Mouse (Mus musculus) liver, postnatal 0 days (tissue): ENCODE results near the gene Gm36864. TPM values are rescaled to one million over a fixed set of nuclear protein-coding genes. Genes with fewer than 3 reads are reported as not detected.

Experiments used
- ATAC-seq: fragments of 200-750 bp; cut with Nextera tagmentation; 2 replicates; pipeline ENCODE4 v1.8.0; 2017; ENCODE audit warnings: mild to moderate bottlenecking, moderate library complexity
- DNase-seq: peaks from one replicate; pipeline ENCODE4 v3.0.0-alpha.2; 2016
- H3K27ac ChIP-seq: fragments of 300-500 bp; sonication (generic); 2 replicates; pipeline ENCODE4 v1.5.1; 2014; ENCODE audit warnings: antibody characterized with exemption, moderate library complexity, mild to moderate bottlenecking, low read depth
- H3K27me3 ChIP-seq: fragments of 300-500 bp; sonication (generic); 2 replicates; pipeline ENCODE4 v1.6.1; 2014; ENCODE audit warnings: low read length, control low read depth, mixed read lengths; ENCODE audit not compliant: insufficient read depth
- H3K36me3 ChIP-seq: fragments of 300-500 bp; sonication (generic); replicated peaks from 2 replicates; pipeline ENCODE4 v1.6.1; 2014; ENCODE audit warnings: mild to moderate bottlenecking, control low read depth, low read length, moderate library complexity, mixed read lengths; ENCODE audit not compliant: insufficient read depth
- H3K4me1 ChIP-seq: fragments of 300-500 bp; sonication (generic); 2 replicates; pipeline ENCODE4 v1.6.1; 2014; ENCODE audit warnings: antibody characterized with exemption, mild to moderate bottlenecking, control low read depth; ENCODE audit not compliant: insufficient read depth
- H3K4me2 ChIP-seq: fragments of 300-500 bp; sonication (generic); 2 replicates; pipeline ENCODE4 v1.6.1; 2014; ENCODE audit warnings: low read depth, mild to moderate bottlenecking, low read length, moderate library complexity, mixed read lengths
- H3K4me3 ChIP-seq: fragments of 300-500 bp; sonication (generic); 2 replicates; pipeline ENCODE4 v1.5.1; 2014; ENCODE audit warnings: low read depth, low read length
- H3K9ac ChIP-seq: fragments of 300-500 bp; sonication (generic); replicated peaks from 2 replicates; pipeline ENCODE4 v1.6.1; 2014; ENCODE audit warnings: mild to moderate bottlenecking, moderate library complexity
- H3K9me3 ChIP-seq: fragments of 300-500 bp; sonication (generic); 2 replicates; pipeline ENCODE4 v1.6.1; 2016; ENCODE audit warnings: mild to moderate bottlenecking, control low read depth, low read length, mixed read lengths
- CTCF ChIP-seq: sonication (generic); IDR thresholded peaks from 2 replicates; pipeline ENCODE4 v1.5.1; 2016; ENCODE audit warnings: antibody characterized with exemption, low read depth
- EP300 ChIP-seq: IDR thresholded peaks from 2 replicates; pipeline ENCODE4 v1.6.1; 2016; ENCODE audit warnings: antibody characterized with exemption, low read depth, mild to moderate bottlenecking
- whole genome bisulfite sequencing: fragments of 180-500 bp; shearing (Covaris S2); extraction: QIAGEN DNeasy Blood & Tissue Kit; methylation state at CpG from one replicate; pipeline ENCODE4 v1.1.7; 2014; ENCODE audit not compliant: insufficient replicate concordance; 5-methylcytosine and 5-hydroxymethylcytosine counted together
- polyA plus RNA-seq: library from polyadenylated mRNA; unstranded; fragments of >200 nt; fragmentation: Nextera tagmentation; extraction: Ambion mirVana; gene quantifications from 2 replicates; pipeline ENCODE4 v1.2.1, GENCODE M21; 2015

Gm36864 gene
- polyA plus RNA-seq, 1 experiment from 2014 or later: not detected

- DNase-seq (no peak), ATAC-seq (no peak)
- Histone ChIP-seq H3K27me3 (peaks cover 4% of the 10 kb centered on the region; the same call in 1 of the 2 replicates), H3K9ac (no peak overlapping the region), H3K9me3 (no peaks in the 10 kb centered on the region), H3K4me1 (no peaks in the 10 kb centered on the region), H3K36me3 (no peaks in the 10 kb centered on the region), H3K4me2 (no peak overlapping the region), H3K4me3 (no peak overlapping the region), H3K27ac (no peak overlapping the region)
- TF ChIP-seq EP300 (no peak), CTCF (no peak)
- 66% methylated on average over 11 of the region's 11 CpGs for WGBS
Observed at GRCm38 (mm10) chr7:44268117-44268516, 32.1 kb downstream of the Gm36864 start.

- Histone ChIP-seq H3K27me3 (peaks cover 3% of the 10 kb centered on the region; the same call in 1 of the 2 replicates), H3K9ac (no peak overlapping the region), H3K27ac (no peak overlapping the region), H3K36me3 (no peaks in the 10 kb centered on the region), H3K9me3 (no peaks in the 10 kb centered on the region), H3K4me1 (no peaks in the 10 kb centered on the region), H3K4me3 (no peak overlapping the region), H3K4me2 (no peak overlapping the region)
- TF ChIP-seq CTCF (no peak), EP300 (no peak)
- 55% methylated on average over 2 of the region's 2 CpGs for WGBS
- DNase-seq (no peak), ATAC-seq (no peak)
Observed at GRCm38 (mm10) chr7:44269397-44269796, 33.4 kb downstream of the Gm36864 start.

- Histone ChIP-seq H3K4me2 (no peak overlapping the region), H3K4me1 (no peaks in the 10 kb centered on the region), H3K27me3 (peaks cover 3% of the 10 kb centered on the region; the same call in 1 of the 2 replicates), H3K9me3 (no peaks in the 10 kb centered on the region), H3K27ac (no peak overlapping the region), H3K4me3 (no peak overlapping the region), H3K36me3 (no peaks in the 10 kb centered on the region), H3K9ac (no peak overlapping the region)
- no peak for ATAC-seq
- no peak for DNase-seq
- TF ChIP-seq CTCF (no peak), EP300 (no peak)
- 45% methylated on average over 2 of the region's 2 CpGs for WGBS
Observed at GRCm38 (mm10) chr7:44271309-44271708, 35.3 kb downstream of the Gm36864 start.

GRCm38 (mm10) chr7:44272546-44272945, 36.6 kb downstream of the Gm36864 start:
- Histone ChIP-seq H3K4me3 (no peak overlapping the region), H3K9me3 (no peaks in the 10 kb centered on the region), H3K27ac (no peak overlapping the region), H3K27me3 (peaks cover 3% of the 10 kb centered on the region; the same call in 1 of the 2 replicates), H3K4me2 (no peak overlapping the region), H3K4me1 (no peaks in the 10 kb centered on the region), H3K36me3 (no peaks in the 10 kb centered on the region), H3K9ac (no peak overlapping the region)
- DNase-seq (no peak), ATAC-seq (no peak)
- TF ChIP-seq CTCF: no peak
- no peak for TF ChIP-seq EP300
- WGBS: 81% methylated on average over 6 of the region's 7 CpGs

GRCm38 (mm10) chr7:44273446-44273845, 37.5 kb downstream of the Gm36864 start:
- Histone ChIP-seq H3K9ac (no peak overlapping the region), H3K4me2 (no peak overlapping the region), H3K9me3 (no peaks in the 10 kb centered on the region), H3K27ac (no peak overlapping the region), H3K4me1 (no peaks in the 10 kb centered on the region), H3K27me3 (peaks cover 3% of the 10 kb centered on the region; the same call in 1 of the 2 replicates), H3K4me3 (no peak overlapping the region), H3K36me3 (no peaks in the 10 kb centered on the region)
- TF ChIP-seq EP300 (no peak), CTCF (no peak)
- ATAC-seq (no peak), DNase-seq (no peak)
- WGBS: 57% methylated on average over 7 of the region's 7 CpGs

- no peak for ATAC-seq
- Histone ChIP-seq H3K9me3 (no peaks in the 10 kb centered on the region), H3K27me3 (peaks cover 3% of the 10 kb centered on the region; the same call in 1 of the 2 replicates), H3K4me2 (no peak overlapping the region), H3K36me3 (no peaks in the 10 kb centered on the region), H3K9ac (no peak overlapping the region), H3K4me3 (no peak overlapping the region), H3K4me1 (no peaks in the 10 kb centered on the region), H3K27ac (no peak overlapping the region)
- 40% methylated on average over 11 of the region's 11 CpGs for WGBS
- no peak for TF ChIP-seq EP300
- no peak for DNase-seq
Observed at GRCm38 (mm10) chr7:44274096-44274495, 38.1 kb downstream of the Gm36864 start.

GRCm38 (mm10) chr7:44275546-44275945, 39.6 kb downstream of the Gm36864 start:
- DNase-seq (no peak), ATAC-seq (no peak)
- H3K4me2 ChIP-seq: no peak overlapping the region
- no peaks in the 10 kb centered on the region for H3K4me1 ChIP-seq
- 63% methylated on average over 3 of the region's 3 CpGs for WGBS
- no peak for TF ChIP-seq CTCF
- TF ChIP-seq EP300: no peak
- no peak overlapping the region for H3K27ac ChIP-seq
- H3K4me3 ChIP-seq: no peak overlapping the region
- no peaks in the 10 kb centered on the region for H3K9me3 ChIP-seq
- H3K36me3 ChIP-seq: no peaks in the 10 kb centered on the region
- H3K9ac ChIP-seq: no peak overlapping the region
- peaks cover 3% of the 10 kb centered on the region; the same call in 1 of the 2 replicates for H3K27me3 ChIP-seq
